Mouse (Mus musculus) ES-Bruce4 (cell line): Measurements from ENCODE around the gene Fig4.
A peak's percentile ranks its signal among the peaks of the same experiment; 100 is the strongest.

Source experiments
- CTCF ChIP-seq: IDR thresholded peaks from one replicate; pipeline ENCODE4 v1.8.1; 2011; ENCODE audit warnings: low read depth, low read length
- POLR2A ChIP-seq: IDR thresholded peaks from one replicate; pipeline ENCODE4 v1.8.1; 2011; ENCODE audit warnings: low read length; ENCODE audit not compliant: insufficient read depth

DNA sequence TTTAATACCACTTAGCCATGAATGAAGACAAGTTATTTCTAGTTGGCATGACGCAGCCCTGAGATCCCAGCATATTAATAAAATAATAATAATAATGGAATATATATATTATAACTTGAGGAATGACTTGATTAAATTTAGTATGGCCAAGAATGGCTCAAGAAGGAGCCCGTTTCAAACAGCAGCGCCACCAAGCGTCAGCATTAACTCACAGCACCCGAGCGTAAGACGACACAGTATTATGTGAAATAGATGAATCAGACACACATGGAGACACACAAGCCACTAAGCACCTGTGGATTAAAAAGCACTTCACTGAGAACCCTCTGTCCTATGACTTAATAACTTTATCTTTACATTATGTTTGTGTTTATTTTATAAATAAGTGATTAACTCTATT is 31.2 kb downstream of the Fig4 start:
- TF ChIP-seq POLR2A (no peak), CTCF (peak; percentile 64)
